Mouse (Mus musculus): ENCODE data around the gene Ryr3. TPM values are rescaled to one million over a fixed set of nuclear protein-coding genes. Genes with fewer than 3 reads are reported as not detected.
A peak's percentile ranks its signal among the peaks of the same experiment; 100 is the strongest.

Gene Ryr3
- polyA plus RNA-seq (2014; fragmentation: Nextera tagmentation; extraction: Ambion mirVana), result 0.13 and 0.39 TPM in 2 replicates

DNA sequence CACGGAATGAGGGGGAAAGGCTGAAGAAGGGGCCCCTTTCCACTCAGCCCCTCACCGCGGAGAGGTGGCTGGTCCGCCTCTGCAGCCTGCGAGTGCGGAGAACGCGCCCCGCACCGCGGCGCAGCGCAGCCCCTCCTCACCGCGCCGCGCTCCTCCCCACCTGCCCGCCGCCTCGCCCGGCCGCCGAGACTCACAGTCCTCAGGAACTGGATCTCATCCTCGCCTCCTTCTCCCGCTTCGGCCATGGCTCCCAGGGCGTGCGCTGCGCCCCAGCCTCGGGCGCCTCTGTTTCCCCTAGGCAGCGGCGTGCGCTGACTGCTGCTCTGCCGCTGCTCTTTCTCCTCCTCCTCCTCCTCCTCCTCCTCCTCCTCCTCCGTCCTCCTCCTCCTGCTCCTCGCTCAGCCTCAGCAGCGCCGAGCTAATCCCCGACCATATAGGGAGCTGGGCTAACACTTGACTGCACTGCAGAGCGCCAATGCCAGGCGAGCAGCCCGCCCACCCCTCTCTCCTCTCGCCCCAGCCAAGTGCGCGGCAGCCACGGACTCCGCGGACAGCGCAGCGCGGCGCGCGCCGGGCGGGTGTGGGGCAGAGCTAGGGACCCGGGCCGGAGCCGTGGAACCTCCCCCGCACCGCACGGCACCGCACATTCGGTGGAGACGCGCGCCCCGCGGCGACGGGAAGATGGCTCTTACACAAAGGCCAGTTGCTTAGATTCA is at the start of gene Ryr3:
Gene Ryr3, minus strand, starts transcription at position 351 of the 716 bp plus-strand sequence.
- H3K27ac ChIP-seq (replicated peaks; ENCODE audit: low read depth, low read length), result no peak within 1 kb of the TSS
- under 1% methylated on average over 54 of the region's 72 CpGs for WGBS
- H3K36me3 ChIP-seq (ENCODE audit: control insufficient read depth, insufficient read depth, low read length), result no peaks in the 10 kb centered on the region

DNA sequence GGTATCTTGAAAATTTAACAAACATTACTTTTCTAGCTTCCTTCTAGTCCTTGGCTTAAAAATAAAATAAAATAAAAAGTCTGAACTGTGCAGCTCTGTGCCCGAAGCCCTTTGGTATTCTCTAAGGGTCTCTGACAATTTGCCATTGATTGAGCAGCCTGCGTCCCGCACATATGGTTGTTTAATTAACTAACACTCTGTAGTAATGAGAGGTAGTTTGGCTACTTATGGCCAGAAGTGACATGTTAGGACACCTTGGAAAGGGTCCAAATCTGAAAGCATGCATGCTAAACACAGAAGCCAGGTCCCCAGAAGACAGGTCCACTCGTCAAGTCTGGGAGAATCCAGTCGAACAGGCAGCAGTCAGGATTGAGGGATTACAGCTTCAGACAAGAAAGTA is 22.0 kb upstream of the Ryr3 start:
- H3K36me3 ChIP-seq (ENCODE audit: control insufficient read depth, insufficient read depth, low read length), result no peaks in the 10 kb centered on the region
- WGBS, result 55% methylated on average over 5 of the region's 5 CpGs
- ATAC-seq (ENCODE audit: insufficient number of reproducible peaks, low FRiP score, low TSS enrichment, low read depth) (no peak), DNase-seq (ENCODE audit: low spot score) (no peak)
- no peak overlapping the region for H3K4me3 ChIP-seq (ENCODE audit: low read depth, low read length)
- H3K27ac ChIP-seq (replicated peaks; ENCODE audit: low read depth, low read length), result no peak overlapping the region
- H3K4me2 ChIP-seq (ENCODE audit: low read depth, severe bottlenecking), result no peak overlapping the region
- H3K27me3 ChIP-seq (ENCODE audit: control insufficient read depth, insufficient read depth, low read length), result no peaks in the 10 kb centered on the region
- no peak overlapping the region for H3K9ac ChIP-seq (ENCODE audit: low read length)
- no peaks in the 10 kb centered on the region for H3K9me3 ChIP-seq (ENCODE audit: control insufficient read depth, low read length)
- no peaks in the 10 kb centered on the region for H3K4me1 ChIP-seq (ENCODE audit: control insufficient read depth, insufficient read depth, low read length)

More for the DNA sequence above, at the start of gene Ryr3:
- peak; percentile 68 for DNase-seq (ENCODE audit: low spot score)
- Histone ChIP-seq H3K9ac (ENCODE audit: low read length) (0 out of 2 replicates have a peak within 1 kb of the TSS, but pooled peaks have one; percentile 41), H3K9me3 (ENCODE audit: control insufficient read depth, low read length) (no peaks in the 10 kb centered on the region), H3K4me1 (ENCODE audit: control insufficient read depth, insufficient read depth, low read length) (no peaks in the 10 kb centered on the region), H3K4me3 (ENCODE audit: low read depth, low read length) (peak within 1 kb of the TSS; percentile 46), H3K4me2 (ENCODE audit: low read depth, severe bottlenecking) (peak within 1 kb of the TSS; percentile 90), H3K27me3 (ENCODE audit: control insufficient read depth, insufficient read depth, low read length) (peaks cover 27% of the 10 kb centered on the region)
- peak; percentile 88 for ATAC-seq (ENCODE audit: insufficient number of reproducible peaks, low FRiP score, low TSS enrichment, low read depth)

- Histone ChIP-seq H3K4me2 (ENCODE audit: low read depth, severe bottlenecking) (no peak overlapping the region), H3K9me3 (ENCODE audit: control insufficient read depth, low read length) (no peaks in the 10 kb centered on the region), H3K4me3 (ENCODE audit: low read depth, low read length) (no peak overlapping the region), H3K27ac (replicated peaks; ENCODE audit: low read depth, low read length) (no peak overlapping the region), H3K27me3 (ENCODE audit: control insufficient read depth, insufficient read depth, low read length) (no peaks in the 10 kb centered on the region), H3K4me1 (ENCODE audit: control insufficient read depth, insufficient read depth, low read length) (no peaks in the 10 kb centered on the region), H3K9ac (ENCODE audit: low read length) (no peak overlapping the region), H3K36me3 (ENCODE audit: control insufficient read depth, insufficient read depth, low read length) (no peaks in the 10 kb centered on the region)
- no peak for ATAC-seq (ENCODE audit: insufficient number of reproducible peaks, low FRiP score, low TSS enrichment, low read depth)
- WGBS, result 71% methylated on average over 1 of the region's 1 CpGs
- DNase-seq (ENCODE audit: low spot score), result no peak
These were observed 20.1 kb upstream of the Ryr3 start for GRCm38 (mm10) chr2:113236993-113237392.

DNA sequence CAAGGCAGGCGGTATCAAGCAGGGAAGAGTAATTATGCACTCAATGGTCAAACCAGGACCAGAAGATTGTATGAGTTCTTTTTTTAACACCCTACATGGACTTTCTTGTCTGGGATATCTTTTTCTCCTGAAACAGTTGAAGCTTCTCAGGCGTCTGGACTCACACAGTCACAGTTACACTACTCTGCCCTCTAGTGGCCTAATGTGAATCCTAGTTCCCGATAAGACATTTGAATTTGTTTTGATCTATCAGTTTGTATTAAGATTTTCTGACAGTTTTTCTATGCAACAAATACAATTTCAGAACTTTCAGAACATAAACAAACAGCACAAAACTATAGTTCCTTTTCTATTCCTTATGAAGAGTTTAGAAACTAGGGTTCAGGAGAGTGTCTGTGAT is 17.7 kb upstream of the Ryr3 start:
- H3K9me3 ChIP-seq (ENCODE audit: control insufficient read depth, low read length), result no peaks in the 10 kb centered on the region
- WGBS, result 22% methylated on average over 3 of the region's 3 CpGs
- no peak for ATAC-seq (ENCODE audit: insufficient number of reproducible peaks, low FRiP score, low TSS enrichment, low read depth)
- no peak overlapping the region for H3K4me3 ChIP-seq (ENCODE audit: low read depth, low read length)
- H3K27me3 ChIP-seq (ENCODE audit: control insufficient read depth, insufficient read depth, low read length), result no peaks in the 10 kb centered on the region
- peak; percentile 44 for DNase-seq (ENCODE audit: low spot score)
- no peaks in the 10 kb centered on the region for H3K36me3 ChIP-seq (ENCODE audit: control insufficient read depth, insufficient read depth, low read length)
- no peak overlapping the region for H3K9ac ChIP-seq (ENCODE audit: low read length)
- H3K27ac ChIP-seq (replicated peaks; ENCODE audit: low read depth, low read length), result no peak overlapping the region
- no peaks in the 10 kb centered on the region for H3K4me1 ChIP-seq (ENCODE audit: control insufficient read depth, insufficient read depth, low read length)
- no peak overlapping the region for H3K4me2 ChIP-seq (ENCODE audit: low read depth, severe bottlenecking)

GRCm38 (mm10) chr2:113233356-113233755 is 16.5 kb upstream of the Ryr3 start:
- no peak overlapping the region for H3K4me2 ChIP-seq (ENCODE audit: low read depth, severe bottlenecking)
- no peak overlapping the region for H3K4me3 ChIP-seq (ENCODE audit: low read depth, low read length)
- H3K4me1 ChIP-seq (ENCODE audit: control insufficient read depth, insufficient read depth, low read length), result no peaks in the 10 kb centered on the region
- 61% methylated on average over 3 of the region's 3 CpGs for WGBS
- H3K27ac ChIP-seq (replicated peaks; ENCODE audit: low read depth, low read length), result no peak overlapping the region
- DNase-seq (ENCODE audit: low spot score) (no peak), ATAC-seq (ENCODE audit: insufficient number of reproducible peaks, low FRiP score, low TSS enrichment, low read depth) (no peak)
- no peak overlapping the region for H3K9ac ChIP-seq (ENCODE audit: low read length)
- no peaks in the 10 kb centered on the region for H3K9me3 ChIP-seq (ENCODE audit: control insufficient read depth, low read length)
- H3K27me3 ChIP-seq (ENCODE audit: control insufficient read depth, insufficient read depth, low read length), result no peaks in the 10 kb centered on the region
- H3K36me3 ChIP-seq (ENCODE audit: control insufficient read depth, insufficient read depth, low read length), result no peaks in the 10 kb centered on the region

DNA sequence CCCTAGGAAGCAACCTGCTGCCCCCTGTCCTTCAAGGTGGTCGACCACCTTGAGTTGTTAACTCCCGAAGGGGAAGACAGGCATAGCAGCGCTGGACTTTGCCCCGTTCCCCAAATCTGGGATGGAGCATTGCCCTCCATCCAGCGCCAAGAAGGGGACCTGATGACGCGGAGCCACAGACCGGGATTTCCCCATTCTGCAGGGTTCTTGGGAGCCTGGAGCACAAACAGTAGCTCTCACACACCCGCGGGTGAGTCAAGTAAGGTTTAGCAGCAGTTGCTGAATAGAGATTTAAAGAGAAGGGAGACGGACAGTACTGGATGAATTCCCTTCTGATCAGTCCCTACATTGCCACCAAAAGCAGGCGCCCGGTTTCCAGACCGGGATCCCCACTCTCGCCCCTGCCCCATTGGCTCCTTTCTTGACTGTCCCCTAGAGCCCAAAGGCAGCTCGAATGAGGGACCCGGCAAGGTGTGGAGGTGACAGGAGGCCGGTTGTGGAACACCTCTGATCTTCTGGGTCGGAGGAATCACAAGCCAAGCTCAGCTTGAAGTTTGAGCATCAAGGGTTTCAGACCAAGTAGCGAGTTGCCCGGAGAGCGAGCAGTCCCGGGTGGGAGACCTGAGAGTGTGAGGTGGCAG is 671 bp downstream of the Ryr3 start:
- DNase-seq (ENCODE audit: low spot score), result peak; percentile 32
- WGBS, result 3% methylated on average over 23 of the region's 23 CpGs
- ATAC-seq (ENCODE audit: insufficient number of reproducible peaks, low FRiP score, low TSS enrichment, low read depth), result no peak
- Histone ChIP-seq H3K4me3 (ENCODE audit: low read depth, low read length) (peak overlapping the region; percentile 46), H3K9ac (ENCODE audit: low read length) (0 out of 2 replicates have a peak overlapping the region, but pooled peaks have one; percentile 27), H3K36me3 (ENCODE audit: control insufficient read depth, insufficient read depth, low read length) (no peaks in the 10 kb centered on the region), H3K9me3 (ENCODE audit: control insufficient read depth, low read length) (no peaks in the 10 kb centered on the region), H3K27me3 (ENCODE audit: control insufficient read depth, insufficient read depth, low read length) (peaks cover 27% of the 10 kb centered on the region), H3K27ac (replicated peaks; ENCODE audit: low read depth, low read length) (no peak overlapping the region), H3K4me2 (ENCODE audit: low read depth, severe bottlenecking) (peak overlapping the region; percentile 90), H3K4me1 (ENCODE audit: control insufficient read depth, insufficient read depth, low read length) (no peaks in the 10 kb centered on the region)

DNA sequence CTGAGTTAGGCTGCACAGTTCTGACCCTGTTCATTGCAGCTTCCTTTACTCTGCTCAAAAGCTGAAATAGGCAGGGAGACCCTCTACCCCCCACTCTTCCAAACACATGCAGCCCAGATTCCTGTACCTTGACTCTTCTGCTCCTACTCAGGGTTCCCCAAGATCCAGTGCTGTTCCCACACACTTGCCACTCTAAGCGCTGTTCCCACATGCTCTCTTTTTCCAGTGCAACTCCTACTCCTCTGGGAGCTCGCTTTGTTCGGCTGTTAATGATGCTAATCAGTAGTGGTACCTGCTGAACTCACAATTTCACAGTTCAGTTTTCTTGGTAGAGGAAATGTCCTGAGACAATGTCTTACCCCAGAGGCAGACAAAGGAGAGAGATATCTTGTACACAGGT is 6.9 kb downstream of the Ryr3 start:
- no peak overlapping the region for H3K27ac ChIP-seq (replicated peaks; ENCODE audit: low read depth, low read length)
- 83% methylated on average over 3 of the region's 3 CpGs for WGBS
- H3K4me2 ChIP-seq (ENCODE audit: low read depth, severe bottlenecking), result no peak overlapping the region
- ATAC-seq (ENCODE audit: insufficient number of reproducible peaks, low FRiP score, low TSS enrichment, low read depth) (no peak), DNase-seq (ENCODE audit: low spot score) (no peak)
- no peak overlapping the region for H3K4me3 ChIP-seq (ENCODE audit: low read depth, low read length)
- H3K9ac ChIP-seq (ENCODE audit: low read length), result no peak overlapping the region
- H3K27me3 ChIP-seq (ENCODE audit: control insufficient read depth, insufficient read depth, low read length), result no peaks in the 10 kb centered on the region; the same call in 1 of the 2 replicates
- no peaks in the 10 kb centered on the region for H3K4me1 ChIP-seq (ENCODE audit: control insufficient read depth, insufficient read depth, low read length)
- no peaks in the 10 kb centered on the region for H3K9me3 ChIP-seq (ENCODE audit: control insufficient read depth, low read length)
- no peaks in the 10 kb centered on the region for H3K36me3 ChIP-seq (ENCODE audit: control insufficient read depth, insufficient read depth, low read length)

- no peak overlapping the region for H3K4me3 ChIP-seq (ENCODE audit: low read depth, low read length)
- WGBS, result 90% methylated on average over 9 of the region's 9 CpGs
- no peaks in the 10 kb centered on the region for H3K4me1 ChIP-seq (ENCODE audit: control insufficient read depth, insufficient read depth, low read length)
- H3K27me3 ChIP-seq (ENCODE audit: control insufficient read depth, insufficient read depth, low read length), result no peaks in the 10 kb centered on the region
- H3K36me3 ChIP-seq (ENCODE audit: control insufficient read depth, insufficient read depth, low read length), result no peaks in the 10 kb centered on the region
- H3K9me3 ChIP-seq (ENCODE audit: control insufficient read depth, low read length), result no peaks in the 10 kb centered on the region
- no peak overlapping the region for H3K9ac ChIP-seq (ENCODE audit: low read length)
- H3K27ac ChIP-seq (replicated peaks; ENCODE audit: low read depth, low read length), result no peak overlapping the region
- DNase-seq (ENCODE audit: low spot score) (no peak), ATAC-seq (ENCODE audit: insufficient number of reproducible peaks, low FRiP score, low TSS enrichment, low read depth) (no peak)
- no peak overlapping the region for H3K4me2 ChIP-seq (ENCODE audit: low read depth, severe bottlenecking)
These were observed 7.6 kb downstream of the Ryr3 start for GRCm38 (mm10) chr2:113209263-113209662.
